Mouse (Mus musculus) c-Kit-positive CD71-negative TER-119-negative erythroid progenitor cells, embryonic 14.5 days (primary cell): ENCODE data around the gene Dst.

ENCODE experiments used
- DNase-seq: peaks from one replicate; pipeline ENCODE4 v3.0.0-alpha.2; 2013; ENCODE audit warnings: low read depth

The Dst gene

DNA sequence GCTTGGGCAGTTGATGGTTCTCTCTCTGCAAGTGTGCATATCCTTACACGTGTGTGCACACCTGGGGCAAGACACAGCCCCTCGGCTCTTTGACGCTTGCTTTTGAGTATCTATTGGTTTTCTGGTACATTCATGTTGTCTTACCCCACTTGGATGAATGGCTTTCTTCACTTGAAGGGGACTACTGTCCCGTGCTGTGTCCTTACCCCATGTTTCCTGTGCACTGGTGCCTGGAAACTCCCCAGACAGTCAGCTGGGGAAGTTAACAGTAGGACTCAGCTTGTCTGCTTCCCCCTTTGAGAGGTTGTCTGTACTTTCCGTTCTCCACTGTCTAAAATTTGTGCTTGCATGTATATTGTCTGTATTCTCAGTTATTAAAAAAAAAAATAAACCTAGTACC lies 120.7 kb downstream of the Dst start:
- no peak for DNase-seq

GRCm38 (mm10) chr1:34030330-34031021 lies 122.5 kb downstream of the Dst start:
- no peak for DNase-seq

DNA sequence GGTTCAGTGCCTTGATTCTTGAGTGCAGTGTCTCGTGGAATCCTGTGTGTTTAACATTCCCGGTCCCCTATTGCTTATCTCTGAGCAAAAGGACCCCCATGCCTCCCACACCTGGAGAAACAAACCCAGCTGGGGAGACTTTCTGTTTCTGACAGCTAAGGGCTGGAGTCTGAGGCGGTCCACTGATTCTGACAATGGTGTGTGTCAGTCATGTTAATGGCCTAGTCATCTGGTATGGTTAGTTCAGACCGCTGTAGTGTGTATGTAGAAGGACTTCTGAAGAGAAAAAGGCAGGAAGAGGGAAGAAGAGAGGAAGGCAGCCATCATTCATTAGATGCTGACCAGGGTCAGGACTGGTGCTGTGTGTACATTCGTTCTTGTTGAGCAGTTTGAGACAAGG lies 125.0 kb downstream of the Dst start:
- no peak for DNase-seq

DNA sequence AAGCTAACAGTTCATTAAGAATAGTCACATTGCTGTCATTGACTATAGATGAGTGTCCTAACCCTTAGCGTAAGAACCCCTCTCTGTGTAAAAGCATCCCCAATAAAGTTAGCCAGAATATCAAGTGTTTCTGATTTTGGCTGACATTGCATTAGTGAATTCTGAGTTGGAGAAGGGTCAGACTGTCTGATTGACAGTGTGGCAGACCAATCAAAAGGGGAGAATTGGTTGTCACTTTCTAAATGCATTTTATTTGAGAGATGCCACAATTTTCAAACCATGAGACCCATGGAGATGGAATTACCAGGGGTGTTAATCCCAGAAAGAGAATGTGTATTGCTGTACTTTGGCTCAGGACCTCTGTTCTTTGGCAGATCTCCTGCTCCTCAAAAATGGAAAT lies 125.5 kb downstream of the Dst start:
- DNase-seq, result no peak

DNA sequence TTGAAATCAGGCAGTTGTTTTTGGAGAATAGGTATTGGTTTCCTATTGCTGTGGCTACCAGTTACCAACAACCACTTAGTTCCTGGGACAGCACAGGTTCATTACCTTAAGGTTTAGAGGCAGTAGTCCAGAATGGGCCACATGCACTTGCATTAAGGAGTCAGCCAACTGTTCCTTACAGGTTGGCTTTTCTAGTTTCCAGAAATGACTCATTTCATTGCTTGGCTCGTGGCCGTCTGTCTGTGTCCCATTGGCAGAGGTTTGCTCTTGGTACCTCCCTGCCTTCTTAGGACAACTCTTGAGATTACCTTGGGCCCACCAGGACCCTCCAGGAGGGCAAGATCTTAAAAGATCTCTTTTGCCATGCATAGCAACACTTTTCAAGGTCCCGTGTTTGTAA lies 125.9 kb downstream of the Dst start:
- DNase-seq, result no peak

- no peak for DNase-seq
Measured at GRCm38 (mm10) chr1:34036111-34036510, 128.1 kb downstream of the Dst start.

- no peak for DNase-seq
Measured at GRCm38 (mm10) chr1:34038571-34038970, 130.5 kb downstream of the Dst start.

GRCm38 (mm10) chr1:34040049-34040448 lies 132.0 kb downstream of the Dst start:
- DNase-seq, result no peak

DNA sequence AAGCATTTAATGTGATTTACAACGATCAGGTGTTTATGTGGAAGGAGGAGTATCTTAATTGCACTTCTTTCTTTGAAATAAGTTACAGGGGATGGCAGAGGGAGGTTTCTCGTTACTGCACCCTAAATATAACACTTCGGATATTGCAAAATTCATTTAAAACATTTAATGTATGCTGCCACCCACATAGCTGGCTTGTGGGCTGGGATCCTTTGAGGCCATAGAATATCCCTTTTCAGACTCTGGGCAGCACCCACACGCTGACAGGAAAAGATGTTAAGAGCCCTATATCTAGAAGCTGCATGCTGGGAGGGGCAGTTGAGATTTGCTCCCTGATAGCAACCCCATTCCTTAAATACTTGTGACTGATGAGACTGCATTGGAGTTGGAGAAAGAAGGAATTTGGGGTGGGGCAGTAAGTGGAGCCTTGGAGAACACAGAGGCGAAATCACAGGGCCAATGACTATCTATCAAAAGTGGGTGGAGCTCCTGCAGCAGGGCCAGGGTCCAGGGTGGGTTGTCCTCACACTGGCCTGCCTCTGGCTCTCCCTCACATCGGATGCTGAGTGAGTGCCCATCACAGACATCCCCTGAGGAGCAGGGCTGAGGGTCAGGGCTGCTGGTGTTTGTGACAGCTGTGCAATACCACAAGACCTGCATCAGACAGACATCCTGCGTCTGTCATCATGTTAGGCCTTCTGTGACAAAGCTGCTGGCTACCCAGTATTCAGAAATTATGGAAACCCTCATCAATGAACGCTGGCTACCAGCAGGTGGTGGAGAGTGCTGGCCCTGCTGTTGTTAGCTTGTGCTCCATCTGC lies 133.1 kb downstream of the Dst start:
- no peak for DNase-seq

GRCm38 (mm10) chr1:34042299-34042698 lies 134.3 kb downstream of the Dst start:
- DNase-seq, result no peak

- DNase-seq, result no peak
Measured at GRCm38 (mm10) chr1:34043327-34043726, 135.3 kb downstream of the Dst start.

GRCm38 (mm10) chr1:34043836-34044550 lies 136.0 kb downstream of the Dst start:
- no peak for DNase-seq

DNA sequence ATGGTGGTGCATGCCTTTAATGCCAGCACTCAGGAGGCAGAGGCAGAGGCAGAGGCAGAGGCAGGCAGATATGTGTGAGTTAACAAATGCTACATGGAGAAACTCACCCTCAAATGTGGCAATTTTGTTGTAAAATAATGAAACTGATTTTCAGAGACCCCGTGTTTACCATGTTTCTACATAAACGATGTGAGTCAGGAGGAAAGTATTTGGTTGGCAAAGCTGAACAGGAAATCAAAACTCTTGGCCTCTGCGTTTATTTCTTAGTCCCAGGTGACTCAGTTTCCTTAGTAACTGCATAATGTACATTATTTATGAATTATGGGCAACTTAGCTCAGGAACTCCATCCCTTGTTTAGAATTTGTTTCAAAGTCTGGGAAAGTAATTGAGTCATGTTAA lies 136.7 kb downstream of the Dst start:
- DNase-seq, result no peak

DNA sequence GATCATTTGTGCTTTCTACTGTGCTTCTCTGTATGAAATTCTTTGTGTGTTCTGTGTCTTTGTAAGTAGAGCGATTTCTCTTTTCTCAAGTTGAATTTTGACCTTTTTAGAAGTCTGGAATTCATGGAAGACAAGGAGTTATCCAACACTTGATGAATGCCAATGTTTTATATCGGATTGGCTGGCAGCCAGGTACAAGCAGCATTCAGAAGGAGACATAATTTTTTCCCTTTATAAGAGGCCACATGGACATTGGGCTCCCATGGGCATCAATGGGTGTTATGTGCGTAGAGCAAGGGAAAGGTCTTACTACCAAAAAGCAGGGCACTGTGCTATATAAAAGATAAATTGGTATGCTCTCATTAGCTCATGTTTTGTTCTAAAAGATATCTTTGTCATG lies 139.3 kb downstream of the Dst start:
- no peak for DNase-seq

GRCm38 (mm10) chr1:34051251-34051650 lies 143.2 kb downstream of the Dst start:
- DNase-seq, result no peak

DNA sequence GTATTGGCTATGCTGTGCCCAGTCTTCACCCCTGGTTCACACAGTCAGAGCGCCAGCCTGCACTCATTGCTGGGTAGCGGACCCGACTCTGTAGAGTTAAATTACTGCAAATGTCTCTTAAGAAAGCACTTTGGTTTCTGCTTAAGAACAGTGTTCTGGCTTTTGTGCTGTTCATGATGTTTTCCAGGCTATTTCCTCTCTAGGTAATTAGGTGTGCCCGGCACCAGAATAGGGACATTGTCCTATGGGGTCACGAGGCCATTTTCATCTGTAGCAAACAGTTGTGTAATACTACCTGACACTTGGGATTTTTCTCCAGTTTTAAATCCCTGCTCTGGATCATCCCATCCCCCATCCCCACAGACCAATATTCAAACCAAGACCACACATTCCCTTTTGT lies 144.4 kb downstream of the Dst start:
- DNase-seq, result no peak

DNA sequence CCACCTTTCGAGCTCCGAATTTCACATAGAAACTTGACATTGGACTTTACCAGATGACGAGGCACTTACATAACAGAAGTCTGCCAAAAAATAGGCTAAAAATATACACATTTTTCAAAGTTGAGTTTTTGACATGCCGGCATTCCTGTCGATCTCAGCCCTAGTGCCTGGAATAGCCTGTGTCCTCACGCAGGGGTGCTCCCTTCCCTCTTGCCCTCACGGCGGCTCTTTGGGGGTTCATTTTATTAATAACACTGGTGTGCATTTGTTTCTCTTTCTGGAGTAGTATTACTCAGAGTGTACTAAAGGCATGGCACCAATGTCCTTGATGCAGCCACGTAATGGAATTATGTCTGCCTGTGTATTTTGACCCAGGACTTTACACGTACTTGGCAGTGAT lies 146.9 kb downstream of the Dst start:
- DNase-seq, result no peak

GRCm38 (mm10) chr1:34056658-34057057 lies 148.6 kb downstream of the Dst start:
- DNase-seq, result no peak

- DNase-seq, result no peak
Measured at GRCm38 (mm10) chr1:34059231-34059630, 151.2 kb downstream of the Dst start.

DNA sequence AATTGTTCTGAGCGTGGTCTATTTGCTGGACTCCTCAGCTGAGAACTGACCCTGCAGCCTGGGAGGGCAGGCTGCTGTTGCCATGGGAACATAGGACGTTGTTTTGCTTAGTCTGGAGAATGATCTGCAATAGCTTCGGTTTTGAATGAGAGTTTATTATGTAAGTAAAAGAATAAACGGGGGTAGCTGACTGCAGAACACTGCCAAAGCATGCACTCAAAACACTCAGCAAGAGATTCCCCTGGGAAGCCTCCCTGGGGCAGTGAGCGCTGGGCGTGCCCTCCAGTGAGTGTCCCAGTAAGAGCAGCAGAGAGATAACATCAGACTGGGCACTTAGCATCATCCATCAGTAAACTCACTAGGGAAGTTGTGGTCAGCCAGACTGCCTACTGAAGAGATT lies 152.4 kb downstream of the Dst start:
- no peak for DNase-seq

DNA sequence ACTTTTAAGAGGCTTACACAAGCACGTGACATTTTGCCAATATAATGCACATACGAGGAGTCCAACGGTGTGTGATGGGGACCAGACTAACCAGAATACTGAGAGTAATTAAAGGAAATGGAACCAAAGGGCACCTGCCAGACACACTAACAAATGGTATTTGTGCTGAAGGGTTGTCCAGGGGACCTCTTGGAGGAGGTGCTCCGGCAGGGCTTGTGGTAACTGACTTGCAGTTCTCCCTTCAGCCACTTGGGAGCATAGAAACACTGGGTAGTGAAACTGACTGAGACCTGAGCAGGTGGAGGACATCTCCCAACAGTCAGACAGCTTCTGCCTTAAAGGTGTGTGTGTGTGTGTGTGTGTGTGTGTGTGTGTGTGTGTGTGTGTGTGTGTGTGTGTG lies 153.1 kb downstream of the Dst start:
- peak; percentile 66 for DNase-seq

DNA sequence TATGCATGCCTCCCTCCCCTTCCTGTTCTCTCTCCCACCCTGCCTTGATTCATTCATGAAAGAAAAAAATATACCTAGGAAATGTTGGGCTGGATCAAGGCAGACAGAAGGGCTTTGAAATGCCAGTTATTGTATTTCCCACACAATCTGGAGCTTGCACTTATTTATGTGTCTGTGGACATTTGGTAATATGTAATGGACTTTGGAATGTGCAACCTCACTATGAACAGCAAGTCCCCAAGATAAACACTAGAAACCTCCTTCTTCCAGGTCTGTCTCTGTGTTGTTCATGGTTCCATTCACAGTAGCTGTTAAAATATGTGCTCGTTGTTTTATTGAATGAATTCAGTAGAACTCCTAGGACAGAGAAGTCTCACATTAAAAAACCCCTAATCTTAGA lies 153.8 kb downstream of the Dst start:
- no peak for DNase-seq

DNA sequence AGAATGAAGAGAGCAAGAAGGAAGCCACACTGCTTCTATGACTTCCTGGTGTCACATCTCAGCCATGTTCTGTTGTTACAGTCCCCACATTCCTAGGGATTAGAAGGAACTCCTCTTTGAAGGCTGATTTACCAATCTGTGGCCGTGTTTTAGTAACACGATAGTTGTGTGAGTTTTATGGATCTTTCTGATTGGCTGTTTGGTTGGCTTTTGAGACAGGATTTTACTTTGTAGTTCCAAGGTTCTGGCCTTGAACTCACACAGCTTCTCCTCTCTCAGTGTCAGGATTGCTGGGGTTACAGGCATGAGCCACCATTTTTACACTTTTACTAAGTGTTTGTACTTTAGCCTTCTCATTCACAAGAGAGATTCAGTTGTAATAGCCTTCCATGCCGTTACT lies 155.9 kb downstream of the Dst start:
- no peak for DNase-seq
